13 mouse cellular contexts compared by ENCODE assay signal in the genomic region with DNA sequence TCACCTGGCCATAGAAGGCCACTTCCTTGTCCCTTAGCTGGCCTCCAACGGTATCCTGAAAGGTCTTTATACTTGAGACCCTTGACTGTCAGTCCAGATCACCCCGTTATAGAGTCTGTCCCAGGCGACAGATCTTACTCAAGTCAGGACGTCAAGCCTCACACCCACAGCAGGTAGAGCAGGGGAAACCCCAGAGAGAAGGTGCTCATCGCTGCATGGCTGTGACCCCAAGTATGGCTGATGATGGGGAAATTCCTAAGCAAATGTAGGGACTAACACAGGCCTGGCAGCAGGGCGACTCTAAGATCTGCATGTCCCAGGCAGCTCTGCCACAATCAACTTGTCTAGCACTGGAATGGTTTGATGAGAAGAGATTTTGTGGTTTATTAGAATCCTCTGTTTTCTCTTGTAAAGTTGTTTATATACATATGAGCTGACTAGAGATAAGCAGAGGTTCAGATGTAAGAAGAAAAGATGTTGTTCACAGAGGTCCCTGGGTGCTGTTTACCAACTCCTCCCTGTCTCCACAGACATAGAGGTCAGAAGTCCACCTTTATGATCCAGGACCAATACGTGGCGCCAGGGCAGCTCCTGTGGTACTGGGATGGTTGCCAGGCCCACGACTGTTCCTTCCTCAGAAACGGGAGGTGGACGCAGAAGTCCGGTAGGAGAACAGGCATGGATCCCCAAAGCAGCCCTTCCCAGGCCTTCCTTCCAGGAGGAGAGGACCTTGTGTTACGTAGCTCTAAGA. TPM values are rescaled to one million over a fixed set of nuclear protein-coding genes. Genes with fewer than 3 reads are reported as not detected.
"Had no signal": no experiment of that assay in that cellular context is flagged by ENCODE, and none has a peak within 500 bp of the region (broad histone marks: within the 10 kb centered on the region; RNA-seq: fewer than 3 reads in every experiment).

No protein-coding gene starts in this region.

- ATAC-seq: midbrain, embryonic 15.5 days had no signal

- H3K4me2 ChIP-seq: kidney, embryonic 15.5 days; limb, embryonic 13.5 days; liver, embryonic 11.5 days; midbrain, embryonic 15.5 days; neural tube, embryonic 12.5 days; stomach, embryonic 15.5 days had no signal

- H3K27ac ChIP-seq: kidney, embryonic 15.5 days; limb, embryonic 13.5 days; midbrain, embryonic 10.5 days; midbrain, embryonic 15.5 days; neural tube, embryonic 12.5 days; stomach, embryonic 15.5 days had no signal

- DNase-seq: kidney, adult 2 months; kidney, postnatal 14 days; lung, adult 18-20 months; thymus, postnatal 4 days had no signal

- H3K4me1 ChIP-seq: kidney, embryonic 15.5 days; midbrain, embryonic 15.5 days; neural tube, embryonic 12.5 days; stomach, embryonic 15.5 days had no signal

- H3K9ac ChIP-seq: kidney, embryonic 15.5 days; limb, embryonic 13.5 days; midbrain, embryonic 15.5 days; neural tube, embryonic 12.5 days; stomach, embryonic 15.5 days had no signal

- H3K9me3 ChIP-seq: kidney, embryonic 15.5 days; limb, embryonic 13.5 days; midbrain, embryonic 10.5 days; midbrain, embryonic 15.5 days; neural tube, embryonic 12.5 days; stomach, embryonic 15.5 days had no signal

- H3K4me3 ChIP-seq: kidney, embryonic 15.5 days; limb, embryonic 13.5 days; midbrain, embryonic 10.5 days; midbrain, embryonic 15.5 days; neural tube, embryonic 12.5 days; stomach, embryonic 15.5 days had no signal

- H3K36me3 ChIP-seq: kidney, embryonic 15.5 days; limb, embryonic 13.5 days; midbrain, embryonic 10.5 days; midbrain, embryonic 15.5 days; neural tube, embryonic 12.5 days; stomach, embryonic 15.5 days had no signal

- H3K27me3 ChIP-seq: kidney, embryonic 15.5 days; limb, embryonic 13.5 days; midbrain, embryonic 15.5 days; neural tube, embryonic 12.5 days; stomach, embryonic 15.5 days had no signal

RNA-seq across cellular contexts. Expression of gene Tgm4, which starts 2.9 kb away (rescaled TPM):
- total RNA-seq: neutrophil, adult 5-6 weeks had no signal
- polyA plus RNA-seq: intestine, embryonic 14.5 days; kidney, adult 2 months had no signal
